Mouse (Mus musculus) CH12.LX (cell line): Measurements from ENCODE around the gene Wars.

Experiments
- CHD2 ChIP-seq: IDR thresholded peaks from 2 replicates; pipeline ENCODE4 v1.6.1; 2011; ENCODE audit warnings: low read length, improper control_type of control experiment
- CTCF ChIP-seq, 2 experiments: IDR thresholded peaks in 1 of 2; conservative IDR thresholded peaks in 1 of 2; 2 replicates each; pipeline ENCODE4 v1.5.1; 2011 to 2012; ENCODE audit warnings: low read depth in 2 of 2, low read length in 2 of 2, improper control_type of control experiment in 1 of 2, inconsistent platforms in 1 of 2, mild to moderate bottlenecking in 1 of 2, moderate library complexity in 1 of 2
- ELF1 ChIP-seq: IDR thresholded peaks from 2 replicates; pipeline ENCODE4 v1.6.1; 2014; ENCODE audit warnings: low read depth, mild to moderate bottlenecking, inconsistent platforms, low read length, improper control_type of control experiment
- GABPA ChIP-seq: IDR thresholded peaks from 2 replicates; pipeline ENCODE4 v1.6.1; 2012; ENCODE audit warnings: low read depth, low read length, improper control_type of control experiment, inconsistent platforms; ENCODE audit not compliant: insufficient replicate concordance
- JUND ChIP-seq: conservative IDR thresholded peaks from 2 replicates; pipeline ENCODE4 v1.6.1; 2011; ENCODE audit warnings: low read depth, low read length, improper control_type of control experiment
- MXI1 ChIP-seq: IDR thresholded peaks from 2 replicates; pipeline ENCODE4 v1.6.1; 2011; ENCODE audit warnings: mild to moderate bottlenecking, low read depth, low read length, improper control_type of control experiment
- MYC ChIP-seq: IDR thresholded peaks from 2 replicates; pipeline ENCODE4 v1.6.1; 2011; ENCODE audit warnings: low read depth, mild to moderate bottlenecking, improper control_type of control experiment, low read length
- POLR2A ChIP-seq: IDR thresholded peaks from 2 replicates; pipeline ENCODE4 v1.6.1; 2011; ENCODE audit warnings: low read depth, mild to moderate bottlenecking, improper control_type of control experiment, low read length
- SIN3A ChIP-seq: IDR thresholded peaks from 2 replicates; pipeline ENCODE4 v1.6.1; 2012; ENCODE audit warnings: low read length, improper control_type of control experiment, inconsistent platforms
- ZNF384 ChIP-seq: IDR thresholded peaks from 2 replicates; pipeline ENCODE4 v1.6.1; 2012; ENCODE audit warnings: low read depth, low read length, improper control_type of control experiment, inconsistent platforms

GRCm38 (mm10) chr12:108820461-108820860, 73.5 kb downstream of the Wars start:
- TF ChIP-seq JUND (no peak), CHD2 (no peak), POLR2A (no peak), CTCF (conservative IDR thresholded peaks at IDR 0.05 in 1 of 2, IDR thresholded peaks at IDR 0.05 in 1 of 2; ENCODE audit: low read depth in 2 of 2, low read length in 2 of 2) (no peak), ZNF384 (no peak), SIN3A (no peak), MYC (no peak), MXI1 (no peak), ELF1 (no peak), GABPA (no peak)
